Mouse (Mus musculus): ENCODE measurements around the gene Ksr2.

Gene Ksr2

DNA sequence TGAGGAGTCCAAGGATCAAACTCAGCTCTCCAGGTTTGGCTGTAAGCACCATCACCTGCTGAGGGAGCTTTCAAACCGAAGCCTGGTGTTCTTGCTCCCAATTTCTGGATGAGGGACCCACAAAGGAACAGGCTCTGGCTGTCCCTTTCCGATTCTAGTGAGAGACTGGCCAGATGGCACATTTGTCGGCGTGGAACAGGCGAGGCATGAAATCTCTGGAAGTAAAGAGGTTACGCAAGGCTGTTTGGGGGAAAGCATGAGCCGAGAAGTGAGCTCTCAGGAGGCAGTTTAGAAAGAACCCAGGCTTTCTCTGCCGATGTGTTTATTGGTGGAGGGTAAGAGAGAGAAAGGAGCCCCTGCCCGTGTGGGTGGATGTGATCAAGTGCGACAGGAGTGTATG lies 109.2 kb downstream of the Ksr2 start:
- no peak for DNase-seq (ENCODE audit: low spot score)

DNA sequence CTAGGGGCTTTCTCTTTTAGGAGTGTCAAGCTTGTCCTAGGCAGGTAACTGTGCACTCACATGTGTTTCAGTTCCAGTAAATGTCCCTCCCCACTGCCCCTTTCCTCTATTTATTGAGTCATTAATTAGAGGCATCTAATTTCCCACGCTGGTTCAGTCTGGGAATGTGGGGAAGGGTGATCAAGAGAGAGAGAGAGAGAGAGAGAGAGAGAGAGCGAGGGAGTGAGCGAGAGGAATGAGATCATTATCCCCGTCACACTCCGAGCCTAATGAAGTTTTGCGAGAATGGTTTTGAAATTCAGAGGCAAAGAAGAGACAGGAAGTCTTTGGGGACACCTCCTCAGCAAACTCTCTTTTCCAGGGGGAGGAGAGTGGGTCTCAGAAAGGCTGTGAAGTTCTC lies 117.2 kb downstream of the Ksr2 start:
- DNase-seq (ENCODE audit: low spot score): no peak

GRCm38 (mm10) chr5:117539221-117539620 lies 125.4 kb downstream of the Ksr2 start:
- DNase-seq (ENCODE audit: low spot score): no peak

- DNase-seq (ENCODE audit: low spot score): no peak
These were observed 127.9 kb downstream of the Ksr2 start for GRCm38 (mm10) chr5:117541654-117542053.

DNA sequence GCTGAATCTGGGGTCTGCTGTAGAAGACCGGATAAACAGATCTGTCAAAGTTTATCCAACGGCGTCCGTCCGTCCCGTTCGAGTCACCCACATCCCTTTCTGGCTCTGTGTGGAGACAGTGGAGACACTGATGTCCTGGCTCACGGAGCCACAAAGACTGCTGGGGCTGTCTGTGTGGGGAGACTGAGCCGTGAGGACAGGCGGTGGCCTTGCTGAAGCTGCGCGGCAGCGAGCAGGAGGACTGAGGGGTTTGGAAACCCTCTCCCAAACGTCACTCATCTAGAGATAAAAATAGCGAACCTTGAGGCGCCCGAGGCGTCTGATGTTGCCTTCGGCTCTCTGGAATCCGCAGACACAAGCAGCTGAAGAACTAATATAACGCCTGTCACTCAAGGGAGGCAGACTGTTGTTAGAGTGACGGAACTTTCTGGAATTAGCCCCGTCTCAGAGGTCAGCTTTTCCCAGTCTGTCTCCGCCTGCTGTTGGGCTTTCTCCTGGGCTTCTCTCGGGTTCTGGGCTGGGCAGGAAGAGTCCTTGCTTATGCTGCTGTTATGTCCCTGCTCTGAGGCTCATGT lies 133.0 kb downstream of the Ksr2 start:
- DNase-seq (ENCODE audit: low spot score): no peak

GRCm38 (mm10) chr5:117550992-117551391 lies 137.2 kb downstream of the Ksr2 start:
- DNase-seq (ENCODE audit: low spot score): no peak

DNA sequence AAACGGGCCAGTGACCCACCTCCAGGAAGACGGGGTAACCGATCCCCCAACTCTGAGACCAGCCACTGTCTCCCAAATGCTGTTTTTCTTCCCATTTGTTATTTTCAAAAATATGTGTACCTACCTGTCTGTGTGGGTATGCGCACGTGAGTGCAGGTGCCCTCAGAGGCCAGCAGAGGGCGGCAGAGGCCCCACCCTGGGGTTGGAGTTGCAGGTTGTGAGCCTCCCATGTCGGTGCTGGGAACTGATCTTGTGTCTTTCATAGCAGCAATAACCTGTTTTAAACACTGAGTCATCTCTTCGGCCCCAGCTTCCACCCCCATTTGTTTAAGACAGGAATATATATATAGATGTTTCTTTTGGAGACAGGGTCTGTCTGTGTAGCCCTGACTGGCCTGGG lies 138.3 kb downstream of the Ksr2 start:
- DNase-seq (ENCODE audit: low spot score): no peak

DNA sequence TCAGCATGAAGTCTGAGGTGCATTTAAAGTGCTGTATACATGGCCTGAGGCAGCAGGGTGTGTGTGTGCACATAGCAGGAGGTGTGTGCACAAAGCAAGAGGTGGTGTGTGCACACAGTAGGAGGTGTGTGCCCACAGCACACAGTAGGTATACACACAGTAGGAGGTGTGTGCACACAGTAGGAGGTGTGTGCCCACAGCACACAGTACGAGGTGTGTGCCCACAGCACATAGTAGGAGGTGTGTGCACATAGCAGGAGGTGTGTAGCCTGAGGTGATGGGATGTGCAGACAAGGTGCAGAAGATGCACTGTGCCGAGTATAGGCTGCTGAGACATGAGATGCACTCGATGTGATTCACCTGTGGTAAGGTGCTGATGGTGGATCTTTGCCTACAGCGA lies 140.7 kb downstream of the Ksr2 start:
- no peak for DNase-seq (ENCODE audit: low spot score)

DNA sequence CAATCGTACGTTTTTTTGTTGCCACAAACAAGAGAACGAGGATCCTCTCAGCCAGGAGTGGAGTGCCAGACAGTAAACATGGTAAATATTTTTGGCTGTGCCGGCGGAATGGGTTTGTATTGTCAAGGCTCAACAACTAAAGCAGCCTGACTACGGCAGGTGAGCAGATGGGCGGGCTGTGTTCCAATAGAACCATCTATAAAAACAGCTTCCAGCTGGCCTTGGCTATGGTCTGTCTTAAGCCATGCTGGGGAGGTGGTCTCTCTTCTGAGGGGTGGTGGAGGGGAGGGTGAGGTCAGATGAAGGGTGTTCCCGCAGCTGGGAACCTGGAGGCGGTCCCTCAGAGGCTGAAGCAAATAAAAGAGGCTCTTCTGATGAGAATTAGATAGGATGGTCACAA lies 142.8 kb downstream of the Ksr2 start:
- no peak for DNase-seq (ENCODE audit: low spot score)

- no peak for DNase-seq (ENCODE audit: low spot score)
These were observed 147.3 kb downstream of the Ksr2 start for GRCm38 (mm10) chr5:117561080-117561479.

- DNase-seq (ENCODE audit: low spot score): no peak
These were observed 152.4 kb downstream of the Ksr2 start for GRCm38 (mm10) chr5:117566051-117566665.

DNA sequence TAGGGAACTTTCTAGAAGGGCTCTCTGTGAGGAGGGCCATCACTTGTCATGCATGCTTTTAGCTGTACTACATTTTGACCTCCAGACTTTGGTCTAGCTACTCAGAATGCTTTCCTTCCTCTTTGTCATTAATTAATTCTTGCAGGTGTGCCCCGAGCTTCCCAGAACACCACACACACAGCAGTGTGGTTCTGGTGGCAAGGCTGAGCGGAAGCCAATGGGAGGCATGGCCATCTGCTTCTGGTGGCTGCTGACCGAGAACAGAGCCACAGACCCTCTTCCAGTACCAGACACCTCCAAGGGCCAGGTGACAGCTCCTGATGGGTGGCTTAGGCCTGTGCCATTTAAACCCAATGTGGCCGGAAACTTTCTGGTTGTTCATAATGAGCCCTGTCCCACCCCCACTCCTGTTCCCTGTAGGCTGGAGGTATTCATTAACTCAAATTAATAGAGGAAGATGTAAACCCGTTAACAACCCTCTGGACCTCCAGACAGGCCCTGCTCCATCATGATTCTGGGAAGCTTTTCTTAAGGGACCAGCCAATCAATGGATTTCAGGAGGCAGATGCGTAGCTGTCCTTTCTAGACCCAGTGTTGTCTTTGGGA lies 155.5 kb downstream of the Ksr2 start:
- no peak for DNase-seq (ENCODE audit: low spot score)

DNA sequence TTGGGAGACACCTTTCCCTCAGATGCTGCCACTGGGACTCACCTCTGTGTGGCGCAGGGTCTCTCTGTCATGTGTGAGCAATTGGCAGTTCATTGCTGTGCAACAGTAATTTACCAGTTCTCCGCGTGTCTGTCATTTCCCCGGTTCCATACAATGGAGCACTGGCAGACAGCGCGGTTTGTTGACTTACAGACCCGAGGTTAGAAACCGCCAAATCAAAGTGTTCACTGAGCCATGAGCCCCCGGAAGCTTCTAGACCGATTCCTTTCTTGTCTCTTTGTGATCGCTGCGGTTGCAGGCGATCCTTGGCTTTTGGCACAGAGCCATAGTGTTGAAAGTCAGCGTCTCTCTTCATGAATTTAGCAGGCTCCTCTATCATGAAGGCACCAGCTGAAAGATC lies 158.6 kb downstream of the Ksr2 start:
- DNase-seq (ENCODE audit: low spot score): no peak

GRCm38 (mm10) chr5:117574894-117575293 lies 161.1 kb downstream of the Ksr2 start:
- no peak for DNase-seq (ENCODE audit: low spot score)

DNA sequence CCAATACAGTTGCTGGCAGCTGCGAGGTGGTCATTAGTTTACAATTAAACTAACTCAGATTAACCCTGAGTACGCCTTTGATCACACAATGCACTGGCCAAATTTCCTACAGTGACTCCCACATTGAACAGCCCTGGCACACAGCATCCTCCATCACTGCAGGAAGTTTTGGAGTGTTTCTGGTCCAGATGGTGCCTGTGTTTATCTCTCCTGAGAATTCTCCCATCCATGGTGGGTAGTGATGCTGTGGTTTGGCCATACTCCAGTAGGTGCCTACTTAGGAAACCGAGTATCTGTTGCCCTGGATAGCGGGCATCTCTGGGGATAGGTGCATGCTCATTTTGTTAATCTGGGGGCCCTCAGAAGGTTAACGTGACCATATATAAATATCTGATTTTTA lies 163.8 kb downstream of the Ksr2 start:
- DNase-seq (ENCODE audit: low spot score): no peak

DNA sequence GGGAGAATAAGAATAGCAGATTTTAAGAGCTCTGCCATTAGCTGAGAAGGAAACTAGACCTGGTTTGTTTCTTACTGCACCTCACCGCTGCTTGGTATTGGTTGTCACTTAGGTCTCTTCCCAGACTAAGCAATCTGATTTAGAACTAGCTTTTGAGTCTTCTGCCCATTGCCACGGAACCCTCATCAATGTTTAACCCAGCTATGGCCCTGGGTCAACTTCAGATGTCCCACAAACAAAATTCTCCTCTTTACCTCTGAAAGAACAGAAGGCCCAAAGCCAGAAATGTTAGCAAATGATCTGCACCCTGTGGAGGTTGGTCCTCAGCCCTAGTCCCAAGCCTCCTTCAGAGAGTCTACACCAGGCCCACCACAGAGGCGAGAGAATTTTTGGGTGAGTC lies 167.9 kb downstream of the Ksr2 start:
- no peak for DNase-seq (ENCODE audit: low spot score)

- no peak for DNase-seq (ENCODE audit: low spot score)
These were observed 170.6 kb downstream of the Ksr2 start for GRCm38 (mm10) chr5:117584428-117584827.

DNA sequence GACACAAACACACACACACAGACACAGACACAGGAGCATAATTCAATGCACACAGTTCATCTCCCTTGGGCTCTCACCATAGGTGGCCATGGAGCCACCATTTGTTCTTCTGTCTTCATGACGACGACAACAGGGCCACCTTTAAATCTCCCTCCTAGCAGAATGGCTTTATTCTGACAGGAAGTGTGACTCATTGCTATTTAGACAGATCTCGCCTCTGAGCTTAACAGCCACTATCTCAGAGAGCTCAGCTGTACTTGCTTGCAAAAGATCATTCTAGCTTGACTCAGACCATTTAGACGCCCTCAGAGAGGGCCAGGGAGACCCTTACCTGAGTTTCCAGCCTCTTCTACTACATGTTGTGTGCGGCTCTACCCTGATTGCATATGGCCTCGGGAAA lies 175.5 kb downstream of the Ksr2 start:
- DNase-seq (ENCODE audit: low spot score): no peak

- no peak for DNase-seq (ENCODE audit: low spot score)
These were observed 179.5 kb downstream of the Ksr2 start for GRCm38 (mm10) chr5:117593273-117593672.

DNA sequence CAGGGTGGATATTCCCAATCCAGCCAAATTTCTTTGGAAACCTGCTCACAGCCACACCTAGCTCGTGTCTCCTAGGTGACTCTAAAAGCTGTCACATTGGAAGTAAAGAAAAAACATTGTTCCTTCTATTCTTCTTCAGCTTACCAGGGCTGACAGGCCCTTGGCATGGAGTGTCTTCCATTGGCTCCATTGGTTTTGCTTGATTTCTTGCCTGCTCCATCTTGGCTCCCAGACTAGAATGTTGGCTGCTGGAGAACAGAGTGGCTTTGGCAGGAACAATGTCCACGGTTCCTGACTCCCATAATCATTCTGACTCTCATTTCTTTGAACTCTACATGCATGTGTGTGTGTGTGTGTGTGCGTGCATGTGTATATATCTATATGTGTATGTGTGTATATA lies 183.0 kb downstream of the Ksr2 start:
- DNase-seq (ENCODE audit: low spot score): no peak

DNA sequence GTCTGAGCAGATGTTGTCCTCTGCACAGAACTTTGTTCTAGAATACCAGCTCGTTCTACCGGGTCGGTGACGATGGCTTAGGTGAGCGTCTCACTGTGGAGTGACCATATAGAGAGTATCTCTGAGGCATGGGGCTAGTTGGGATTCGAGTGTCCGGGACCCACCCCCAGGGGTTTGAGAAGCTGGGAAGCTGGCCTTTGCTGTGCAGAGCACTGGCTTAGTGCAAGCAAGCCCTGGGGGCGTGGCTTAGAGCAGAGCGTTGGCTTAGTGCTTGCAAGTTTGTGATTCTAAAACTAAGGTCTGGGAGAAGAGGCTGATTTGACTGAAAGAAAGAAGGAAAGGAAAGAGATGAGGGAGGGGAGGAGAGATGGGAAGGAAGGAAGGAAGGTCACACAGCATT lies 188.2 kb downstream of the Ksr2 start:
- no peak for DNase-seq (ENCODE audit: low spot score)

- DNase-seq (ENCODE audit: low spot score): no peak
These were observed 194.0 kb downstream of the Ksr2 start for GRCm38 (mm10) chr5:117607761-117608309.

- no peak for DNase-seq (ENCODE audit: low spot score)
These were observed 200.7 kb downstream of the Ksr2 start for GRCm38 (mm10) chr5:117614331-117615024.

Data from layer of hippocampus, adult 9-10 months (tissue).